Mouse (Mus musculus) liver, adult 2 months (tissue): ENCODE results near the gene Paqr5.

Experiments used
- CTCF ChIP-seq: fragments of 200-500 bp; IDR thresholded peaks from 2 replicates; pipeline ENCODE4 v1.5.1; 2011; ENCODE audit warnings: low read depth, low read length, control low read depth
- POLR2A ChIP-seq: fragments of 200-500 bp; IDR thresholded peaks from 2 replicates; pipeline ENCODE4 v1.6.1; 2011; ENCODE audit warnings: low read length, control low read depth; ENCODE audit not compliant: insufficient read depth; ENCODE audit errors: extremely low read depth

GRCm38 (mm10) chr9:61952241-61952640, 74.4 kb downstream of the Paqr5 start:
- TF ChIP-seq POLR2A (no peak), CTCF (no peak)
